Mouse (Mus musculus) lung, postnatal 0 days (tissue): ENCODE data around the gene Epb41l1.

Experiments
- CTCF ChIP-seq: IDR thresholded peaks from 2 replicates; pipeline ENCODE4 v1.5.1; 2016; ENCODE audit warnings: antibody characterized with exemption, mild to moderate bottlenecking
- EP300 ChIP-seq: IDR thresholded peaks from 2 replicates; pipeline ENCODE4 v1.6.1; 2016; ENCODE audit warnings: antibody characterized with exemption, mild to moderate bottlenecking, control low read depth

DNA sequence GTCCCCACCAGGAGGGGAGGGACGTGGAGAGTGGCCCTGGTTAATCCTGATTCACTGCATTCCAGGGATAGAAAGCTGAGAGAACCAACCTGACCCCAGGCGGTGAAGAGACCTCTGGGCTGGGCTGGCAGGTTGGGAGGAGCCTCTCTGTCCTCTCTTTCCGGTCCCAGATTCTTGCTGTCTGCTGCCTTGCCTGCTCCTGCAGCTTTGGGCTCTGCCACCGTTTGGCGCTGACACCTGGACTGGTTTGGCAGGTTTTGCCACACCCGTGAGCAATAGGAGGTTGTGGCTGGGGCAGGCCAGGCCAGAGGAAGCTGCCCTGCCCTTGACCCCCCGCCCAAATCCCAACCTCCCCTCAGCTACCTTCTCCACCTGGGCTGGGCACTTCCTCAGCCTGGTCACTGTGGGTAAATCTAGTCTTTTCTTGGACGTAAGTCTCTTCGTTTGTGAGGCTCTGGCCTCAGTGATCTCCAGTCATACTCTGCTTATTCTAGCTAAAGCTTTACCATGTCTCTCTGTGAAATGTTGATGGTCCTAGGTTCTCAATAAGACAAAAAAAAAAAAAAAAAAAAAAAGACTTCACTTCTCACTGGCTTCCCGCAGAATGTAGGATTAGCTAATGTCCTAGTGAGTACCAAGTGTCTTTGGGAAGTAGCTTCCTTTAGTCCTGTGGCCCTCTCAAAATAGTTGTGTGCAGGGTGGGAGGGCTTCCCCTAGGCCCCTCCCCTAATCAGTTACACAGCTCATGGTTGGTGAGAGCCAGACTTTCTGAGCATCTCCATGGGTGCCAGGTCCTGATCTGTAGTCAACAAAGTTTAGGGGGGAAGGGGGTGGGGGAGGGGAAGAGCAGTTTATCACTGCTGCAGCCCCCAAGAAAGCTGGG, 26.9 kb downstream of the Epb41l1 start:
- TF ChIP-seq CTCF (peak; percentile 37), EP300 (peak; percentile 71)
